7 mouse cellular contexts compared by ENCODE assay signal in the genomic region with DNA sequence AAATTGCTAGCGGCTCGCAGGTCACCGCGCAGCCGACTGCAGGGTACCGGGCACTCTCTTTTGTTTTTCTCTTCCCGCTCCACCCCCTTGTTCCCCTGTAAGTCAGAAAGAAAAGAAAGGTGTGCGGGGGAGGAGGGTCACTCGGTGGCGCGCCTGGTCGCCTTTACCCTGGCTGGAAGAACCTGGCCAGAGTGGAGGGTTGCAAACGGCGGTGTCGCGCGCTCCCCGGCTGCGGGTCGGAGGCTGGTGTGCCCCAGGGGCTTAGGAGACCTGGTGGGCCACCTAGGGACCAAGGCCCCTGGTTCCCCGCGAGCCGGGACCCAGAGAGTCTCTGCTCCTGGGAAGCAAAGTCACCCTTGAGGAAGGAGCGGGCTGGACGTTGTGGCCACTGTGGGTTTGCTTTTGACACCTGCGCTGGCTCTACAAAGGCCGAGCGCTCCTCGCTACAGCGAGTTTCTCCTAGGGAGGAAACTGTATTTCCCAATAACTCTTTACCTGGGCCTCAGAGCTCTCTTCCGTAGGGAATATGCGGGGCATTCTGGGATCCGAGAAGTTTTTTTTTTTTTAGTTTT. TPM values are rescaled to one million over a fixed set of nuclear protein-coding genes. Genes with fewer than 3 reads are reported as not detected.
DNase-seq lines count a peak whose midpoint lies in the region; ATAC-seq lines count a peak whose summit lies in the region.

No protein-coding gene starts in this region.

- no peak for ATAC-seq in midbrain, embryonic 11.5 days (ENCODE audit: low FRiP score)
- ATAC-seq in midbrain, embryonic 13.5 days: no peak
- ATAC-seq in embryonic facial prominence, embryonic 14.5 days (ENCODE audit: low read depth): no peak

- under 1% methylated on average over 33 of the region's 33 CpGs for WGBS in midbrain, embryonic 11.5 days
- WGBS in midbrain, embryonic 13.5 days: under 1% methylated on average over 33 of the region's 33 CpGs
- WGBS in embryonic facial prominence, embryonic 14.5 days: under 1% methylated on average over 33 of the region's 33 CpGs

- H3K27ac ChIP-seq in midbrain, embryonic 11.5 days (ENCODE audit: low read depth, low read length): no peak overlapping the region
- no peak overlapping the region for H3K27ac ChIP-seq in midbrain, embryonic 13.5 days
- H3K27ac ChIP-seq in embryonic facial prominence, embryonic 14.5 days (replicated peaks; ENCODE audit: low read depth, low read length): no peak overlapping the region

- H3K4me1 ChIP-seq in midbrain, embryonic 11.5 days (ENCODE audit: control insufficient read depth, insufficient read depth, low read length): peaks cover 14% of the 10 kb centered on the region; the same call in 1 of the 2 replicates
- peaks cover 26% of the 10 kb centered on the region for H3K4me1 ChIP-seq in midbrain, embryonic 13.5 days (replicated peaks)
- peaks cover 6% of the 10 kb centered on the region; the same call in 1 of the 2 replicates for H3K4me1 ChIP-seq in embryonic facial prominence, embryonic 14.5 days (ENCODE audit: control insufficient read depth, insufficient read depth, low read length)

- peaks cover 89% of the 10 kb centered on the region for H3K27me3 ChIP-seq in midbrain, embryonic 11.5 days (ENCODE audit: control insufficient read depth, insufficient read depth, low read length)
- peaks cover 95% of the 10 kb centered on the region for H3K27me3 ChIP-seq in midbrain, embryonic 13.5 days
- H3K27me3 ChIP-seq in embryonic facial prominence, embryonic 14.5 days (replicated peaks; ENCODE audit: control insufficient read depth, insufficient read depth, low read length): peaks cover 85% of the 10 kb centered on the region

- H3K4me3 ChIP-seq in midbrain, embryonic 11.5 days (ENCODE audit: low read depth, low read length): no peak overlapping the region
- H3K4me3 ChIP-seq in midbrain, embryonic 13.5 days (replicated peaks): no peak overlapping the region
- peak overlapping the region; percentile 8; the same call in 1 of the 2 replicates for H3K4me3 ChIP-seq in embryonic facial prominence, embryonic 14.5 days (ENCODE audit: low read depth, low read length)

- H3K36me3 ChIP-seq in midbrain, embryonic 11.5 days (ENCODE audit: control insufficient read depth, insufficient read depth, low read length): no peaks in the 10 kb centered on the region
- no peaks in the 10 kb centered on the region for H3K36me3 ChIP-seq in midbrain, embryonic 13.5 days
- H3K36me3 ChIP-seq in embryonic facial prominence, embryonic 14.5 days (ENCODE audit: control insufficient read depth, insufficient read depth, low read length): no peaks in the 10 kb centered on the region

- H3K9me3 ChIP-seq in midbrain, embryonic 11.5 days (ENCODE audit: control insufficient read depth, low read length): no peaks in the 10 kb centered on the region
- H3K9me3 ChIP-seq in midbrain, embryonic 13.5 days: no peaks in the 10 kb centered on the region
- H3K9me3 ChIP-seq in embryonic facial prominence, embryonic 14.5 days (ENCODE audit: control insufficient read depth, low read length): no peaks in the 10 kb centered on the region

- DNase-seq in midbrain, embryonic 11.5 days (ENCODE audit: low spot score, missing footprints): peak; percentile 96
- no peak for DNase-seq in embryonic facial prominence, embryonic 14.5 days (ENCODE audit: low spot score)
- DNase-seq in kidney, postnatal 14 days: peak; percentile 41
- DNase-seq in retina, postnatal 1 day: peak; percentile 26
- DNase-seq in frontal cortex, adult 2 months (ENCODE audit: extremely low spot score in 1 of 2, low spot score in 1 of 2): no peak
- DNase-seq in frontal cortex, postnatal 14 days (ENCODE audit: low spot score in 2 of 2): no peak

- H3K4me2 ChIP-seq in midbrain, embryonic 11.5 days: no peak overlapping the region
- H3K4me2 ChIP-seq in midbrain, embryonic 13.5 days (replicated peaks): no peak overlapping the region
- H3K4me2 ChIP-seq in embryonic facial prominence, embryonic 14.5 days (ENCODE audit: low read depth, low read length): no peak overlapping the region

- H3K9ac ChIP-seq in midbrain, embryonic 11.5 days (ENCODE audit: low read length): no peak overlapping the region
- H3K9ac ChIP-seq in midbrain, embryonic 13.5 days (replicated peaks): no peak overlapping the region
- H3K9ac ChIP-seq in embryonic facial prominence, embryonic 14.5 days (ENCODE audit: low read depth, low read length): no peak overlapping the region

RNA-seq across cellular contexts. Expression of gene Hnf1b, which starts 3.4 kb away (rescaled TPM):
- polyA plus RNA-seq in midbrain, embryonic 11.5 days (2014; fragmentation: Nextera tagmentation; extraction: Ambion mirVana): not detected in 2 replicates
- 0.10 TPM in 1 of 2 replicates, not detected in the other for polyA plus RNA-seq in midbrain, embryonic 13.5 days (2015; fragmentation: Nextera tagmentation; extraction: Ambion mirVana)
- 0.09 TPM in 1 of 2 replicates, not detected in the other for polyA plus RNA-seq in embryonic facial prominence, embryonic 14.5 days (2014; fragmentation: Nextera tagmentation; extraction: Ambion mirVana)
- polyA plus RNA-seq in frontal cortex, adult 2 months (2012; rRNA removed): 0.08 and 0.13 TPM in 2 replicates

Comparison
In these comparisons a context has a peak if more than half of its experiments do, and no peak if none do; other contexts are left out.
1. DNase-seq: peak in midbrain, embryonic 11.5 days (single experiment), kidney, postnatal 14 days (single experiment) and retina, postnatal 1 day (single experiment); none in embryonic facial prominence, embryonic 14.5 days (single experiment), frontal cortex, adult 2 months (0 of 2) and frontal cortex, postnatal 14 days (0 of 2).